Mouse (Mus musculus): ENCODE data around the gene Pds5b.

- TF ChIP-seq CTCF (IDR thresholded peaks at IDR 0.05; ENCODE audit: extremely low read depth, insufficient read depth, low read length) (no peak), POLR2A (IDR thresholded peaks at IDR 0.05; ENCODE audit: extremely low read depth, insufficient read depth, low read length) (no peak)
Measured at GRCm38 (mm10) chr5:150644926-150645325, 28.6 kb upstream of the Pds5b start.

All from cortical plate, adult 2 months (tissue).